Mouse (Mus musculus) hindbrain, embryonic 10.5 days (tissue): ENCODE results near the gene Traf4. TPM values are rescaled to one million over a fixed set of nuclear protein-coding genes. Genes with fewer than 3 reads are reported as not detected.
A peak's percentile ranks its signal among the peaks of the same experiment; 100 is the strongest.

ENCODE experiments used
- DNase-seq: peaks from one replicate; pipeline ENCODE4 v3.0.0-alpha.2; 2017; ENCODE audit warnings: low spot score
- H3K27ac ChIP-seq: fragments of 300-500 bp; sonication (generic); 2 replicates; pipeline ENCODE4 v1.5.1; 2016; ENCODE audit warnings: mild to moderate bottlenecking, moderate library complexity
- H3K27me3 ChIP-seq: fragments of 300-500 bp; sonication (generic); 2 replicates; pipeline ENCODE4 v1.6.1; 2016; ENCODE audit warnings: mild to moderate bottlenecking; ENCODE audit not compliant: poor library complexity, insufficient read depth, severe bottlenecking
- H3K36me3 ChIP-seq: fragments of 300-500 bp; sonication (generic); 2 replicates; pipeline ENCODE4 v1.6.1; 2016; ENCODE audit warnings: mild to moderate bottlenecking, moderate library complexity
- H3K4me1 ChIP-seq: fragments of 300-500 bp; sonication (generic); replicated peaks from 2 replicates; pipeline ENCODE4 v1.6.1; 2016; ENCODE audit warnings: mild to moderate bottlenecking
- H3K4me3 ChIP-seq: fragments of 300-500 bp; sonication (generic); 2 replicates; pipeline ENCODE4 v1.5.1; 2016; ENCODE audit warnings: mild to moderate bottlenecking, moderate library complexity
- H3K9me3 ChIP-seq: fragments of 300-500 bp; sonication (generic); 2 replicates; pipeline ENCODE4 v1.6.1; 2016; ENCODE audit warnings: mild to moderate bottlenecking, moderate library complexity
- WGBS: fragments of 180-500 bp; shearing (Covaris S2); methylation state at CpG from one replicate; pipeline ENCODE4 v1.1.7; 2016; 5-methylcytosine and 5-hydroxymethylcytosine counted together
- polyA plus RNA-seq: library from polyadenylated mRNA; unstranded; fragments of >200 nt; fragmentation: Nextera tagmentation; extraction: Ambion mirVana; gene quantifications from 2 replicates; pipeline ENCODE4 v1.2.1, GENCODE M21; 2016

Traf4 gene
- polyA plus RNA-seq, 1 experiment from 2014 or later: 163 TPM

DNA sequence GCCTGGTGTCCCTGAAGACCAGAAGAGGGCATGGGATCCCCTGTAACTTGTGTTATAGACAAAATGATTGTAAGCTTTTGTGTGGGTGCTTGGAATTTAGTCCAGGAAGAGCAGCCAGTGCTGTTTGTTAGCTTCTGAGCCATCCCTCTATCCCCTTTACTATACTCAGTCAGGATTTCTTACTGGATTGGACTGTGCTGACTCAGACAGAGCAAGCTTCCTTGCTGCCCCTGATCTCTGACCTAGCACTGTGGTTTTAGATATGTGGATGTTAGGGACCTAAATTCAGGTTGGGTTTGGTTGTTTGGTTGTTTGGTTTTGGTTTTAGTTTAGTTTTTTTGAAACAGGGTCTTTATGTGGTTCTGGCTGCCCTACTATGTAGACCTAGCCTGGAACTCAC, 46.9 kb downstream of the Traf4 start:
- Histone ChIP-seq H3K4me3 (no peak overlapping the region), H3K27me3 (no peaks in the 10 kb centered on the region), H3K4me1 (peaks cover 35% of the 10 kb centered on the region), H3K36me3 (peaks cover 5% of the 10 kb centered on the region; the same call in 1 of the 2 replicates), H3K9me3 (no peaks in the 10 kb centered on the region), H3K27ac (no peak overlapping the region)
- no peak for DNase-seq

DNA sequence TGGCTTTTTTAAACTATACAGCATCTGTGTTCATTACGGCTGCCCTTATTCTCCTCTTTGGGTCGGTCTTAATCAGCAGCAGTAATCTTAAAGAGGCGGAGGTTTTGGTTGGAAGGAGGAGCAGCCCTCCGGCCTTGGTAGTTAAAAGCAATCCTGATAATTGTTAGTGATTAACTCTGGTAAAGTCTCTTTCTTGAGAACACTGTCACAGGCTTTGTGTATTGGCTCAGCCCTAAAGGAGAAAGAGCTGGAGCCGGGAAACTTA, 49.3 kb downstream of the Traf4 start:
- Histone ChIP-seq H3K27me3 (no peaks in the 10 kb centered on the region), H3K9me3 (no peaks in the 10 kb centered on the region), H3K4me1 (peaks cover 38% of the 10 kb centered on the region), H3K36me3 (no peaks in the 10 kb centered on the region), H3K27ac (peak overlapping the region; percentile 97), H3K4me3 (peak overlapping the region; percentile 72)
- no peak for DNase-seq
- 20% methylated on average over 5 of the region's 5 CpGs for WGBS

DNA sequence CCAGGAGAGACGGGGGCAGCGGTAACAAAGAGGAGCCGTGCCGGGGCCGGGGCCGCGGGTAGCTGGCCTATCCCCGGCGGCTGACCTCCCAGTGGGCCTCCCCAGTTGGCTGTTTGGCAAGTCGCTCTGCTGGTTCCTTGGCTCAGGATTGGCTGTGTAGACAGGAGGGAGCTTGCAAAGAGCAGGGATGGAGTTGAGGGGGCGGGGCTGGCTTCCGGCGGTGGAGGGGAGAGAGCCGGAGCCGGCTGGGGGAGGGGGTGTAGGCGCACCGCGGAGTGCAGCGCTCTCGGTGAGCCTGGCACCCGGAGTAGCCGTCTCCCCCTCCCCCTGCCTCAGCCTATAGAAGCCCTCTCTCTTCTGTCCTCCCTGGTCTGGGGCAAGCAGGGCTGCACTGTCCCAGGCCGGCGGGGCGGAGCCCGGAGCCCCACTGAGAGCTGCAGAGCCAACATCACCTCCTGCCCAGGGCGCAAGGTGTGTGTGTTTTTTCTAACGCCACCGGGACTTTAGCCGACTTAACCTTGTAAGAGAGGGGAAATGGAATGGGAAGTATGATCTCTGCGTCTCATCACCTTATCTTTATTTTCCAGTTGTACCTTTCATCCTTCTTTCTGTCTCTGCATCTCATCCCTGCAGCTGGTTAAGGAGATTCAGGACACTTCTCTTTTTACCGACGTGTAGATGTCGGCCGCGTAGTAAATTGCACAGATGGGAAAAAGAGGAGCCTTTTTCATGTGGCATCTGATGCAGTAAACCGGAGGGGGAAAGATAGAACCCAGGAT, 49.8 kb downstream of the Traf4 start:
- Histone ChIP-seq H3K9me3 (no peaks in the 10 kb centered on the region), H3K27ac (peak overlapping the region; percentile 97), H3K4me1 (peaks cover 38% of the 10 kb centered on the region), H3K4me3 (peak overlapping the region; percentile 72), H3K36me3 (no peaks in the 10 kb centered on the region), H3K27me3 (no peaks in the 10 kb centered on the region)
- DNase-seq: peak; percentile 98
- under 1% methylated on average over 37 of the region's 37 CpGs for WGBS

GRCm38 (mm10) chr11:78114676-78115366, 50.6 kb downstream of the Traf4 start:
- Histone ChIP-seq H3K4me1 (peaks cover 38% of the 10 kb centered on the region), H3K4me3 (peak overlapping the region; percentile 72), H3K36me3 (no peaks in the 10 kb centered on the region), H3K9me3 (no peaks in the 10 kb centered on the region), H3K27ac (peak overlapping the region; percentile 97), H3K27me3 (no peaks in the 10 kb centered on the region)
- WGBS: 13% methylated on average over 19 of the region's 19 CpGs
- DNase-seq: peak; percentile 17

DNA sequence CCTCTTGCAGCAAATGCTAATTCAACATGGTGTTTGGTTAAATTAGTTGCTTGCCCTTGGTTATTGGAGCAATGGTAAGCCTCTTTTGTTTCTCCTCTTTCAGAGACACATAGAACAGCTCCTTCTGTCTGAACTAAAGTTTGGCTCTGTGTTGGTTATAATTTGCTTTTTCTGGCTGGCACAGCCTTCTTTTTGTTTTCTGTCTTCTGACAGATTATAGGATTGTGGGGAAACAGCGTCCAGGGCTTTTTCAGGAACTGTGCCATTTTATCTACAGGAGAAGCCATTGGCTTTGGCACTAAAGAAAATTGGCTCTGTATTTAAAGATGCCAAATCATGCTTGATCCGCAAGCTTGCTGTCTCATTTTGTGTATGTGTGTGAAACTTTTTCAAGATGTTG, 51.8 kb downstream of the Traf4 start:
- no peak for DNase-seq
- no peak overlapping the region for H3K27ac ChIP-seq
- H3K27me3 ChIP-seq: no peaks in the 10 kb centered on the region
- WGBS: 87% methylated on average over 2 of the region's 2 CpGs
- H3K36me3 ChIP-seq: 0 out of 2 replicates have a peak, but pooled peaks cover 2% of the 10 kb centered on the region
- H3K4me3 ChIP-seq: no peak overlapping the region
- H3K9me3 ChIP-seq: no peaks in the 10 kb centered on the region
- peaks cover 38% of the 10 kb centered on the region for H3K4me1 ChIP-seq

Other genes with a start within 250 kb of the Traf4 start
- 8.8 and 19.3 TPM in 2 replicates for gene Sez6, start 234.8 kb downstream of the Traf4 start, polyA plus RNA-seq
- gene Phf12, start 182.8 kb downstream of the Traf4 start, polyA plus RNA-seq: 14.5 and 19.7 TPM in 2 replicates
- gene Dhrs13, start 133.3 kb downstream of the Traf4 start, polyA plus RNA-seq: 16.6 and 17.0 TPM in 2 replicates
- gene Flot2, start 127.7 kb downstream of the Traf4 start, polyA plus RNA-seq: 73.0 and 76.3 TPM in 2 replicates
- gene Eral1, start 85.2 kb downstream of the Traf4 start, polyA plus RNA-seq: 40.6 and 41.4 TPM in 2 replicates
- 29.2 and 33.8 TPM in 2 replicates for gene Fam222b, start 70.9 kb downstream of the Traf4 start, polyA plus RNA-seq
- 11.3 and 12.1 TPM in 2 replicates for gene Nek8, start 11.1 kb upstream of the Traf4 start, polyA plus RNA-seq
- 7.0 and 8.9 TPM in 2 replicates for gene Tlcd1, start 11.1 kb upstream of the Traf4 start, polyA plus RNA-seq
- 1,007 and 1,099 TPM in 2 replicates for gene Rpl23a, start 18.0 kb upstream of the Traf4 start, polyA plus RNA-seq
- 71.8 and 80.5 TPM in 2 replicates for gene Rab34, start 22.8 kb upstream of the Traf4 start, polyA plus RNA-seq
- 1.6 and 1.8 TPM in 2 replicates for gene Proca1, start 27.8 kb upstream of the Traf4 start, polyA plus RNA-seq
- 53.6 and 63.8 TPM in 2 replicates for gene Sdf2, start 80.2 kb upstream of the Traf4 start, polyA plus RNA-seq
- 35.0 and 36.3 TPM in 2 replicates for gene Supt6, start 80.4 kb upstream of the Traf4 start, polyA plus RNA-seq
- gene 2610507B11Rik, start 96.2 kb upstream of the Traf4 start, polyA plus RNA-seq: 53.2 and 65.6 TPM in 2 replicates
- gene BC030499, start 125.3 kb upstream of the Traf4 start, polyA plus RNA-seq: 0.52 and 0.93 TPM in 2 replicates
- 53.2 and 62.7 TPM in 2 replicates for gene Spag5, start 135.9 kb upstream of the Traf4 start, polyA plus RNA-seq
- 2.5 and 3.1 TPM in 2 replicates for gene Aldoc, start 157.4 kb upstream of the Traf4 start, polyA plus RNA-seq
- 74.6 and 82.9 TPM in 2 replicates for gene Pigs, start 162.8 kb upstream of the Traf4 start, polyA plus RNA-seq
- gene Unc119, start 177.9 kb upstream of the Traf4 start, polyA plus RNA-seq: 59.1 and 76.7 TPM in 2 replicates
- not detected in 2 replicates for gene Foxn1, start 221.0 kb upstream of the Traf4 start, polyA plus RNA-seq